Mouse (Mus musculus) heart, embryonic 12.5 days (tissue): Measurements from ENCODE around the gene Lgals12. TPM values are rescaled to one million over a fixed set of nuclear protein-coding genes. Genes with fewer than 3 reads are reported as not detected.

Experiments
- ATAC-seq: fragments of 200-750 bp; cut with Nextera tagmentation; 2 replicates; pipeline ENCODE4 v1.8.0; 2017; ENCODE audit warnings: moderate TSS enrichment, moderate library complexity; ENCODE audit not compliant: insufficient number of reproducible peaks, low FRiP score
- H3K27ac ChIP-seq: fragments of 300-500 bp; sonication (generic); 2 replicates; pipeline ENCODE4 v1.5.1; 2016; ENCODE audit warnings: mild to moderate bottlenecking, moderate library complexity; ENCODE audit not compliant: poor library complexity, severe bottlenecking
- H3K27me3 ChIP-seq: fragments of 300-500 bp; sonication (generic); replicated peaks from 2 replicates; pipeline ENCODE4 v1.6.1; 2016; ENCODE audit warnings: mild to moderate bottlenecking, moderate library complexity
- H3K36me3 ChIP-seq: fragments of 300-500 bp; sonication (generic); 2 replicates; pipeline ENCODE4 v1.6.1; 2016; ENCODE audit warnings: mild to moderate bottlenecking, moderate library complexity
- H3K4me1 ChIP-seq: fragments of 300-500 bp; sonication (generic); replicated peaks from 2 replicates; pipeline ENCODE4 v1.6.1; 2016; ENCODE audit warnings: mild to moderate bottlenecking
- H3K4me2 ChIP-seq: fragments of 300-500 bp; sonication (generic); 2 replicates; pipeline ENCODE4 v1.6.1; 2016; ENCODE audit warnings: mild to moderate bottlenecking, moderate library complexity
- H3K4me3 ChIP-seq: fragments of 300-500 bp; sonication (generic); 2 replicates; pipeline ENCODE4 v1.5.1; 2016; ENCODE audit warnings: mild to moderate bottlenecking
- H3K9ac ChIP-seq: fragments of 300-500 bp; sonication (generic); 2 replicates; pipeline ENCODE4 v1.6.1; 2016; ENCODE audit warnings: mild to moderate bottlenecking, moderate library complexity
- H3K9me3 ChIP-seq: fragments of 300-500 bp; sonication (generic); replicated peaks from 2 replicates; pipeline ENCODE4 v1.6.1; 2016; ENCODE audit warnings: mild to moderate bottlenecking, moderate library complexity
- WGBS: fragments of 180-500 bp; shearing (Covaris S2); methylation state at CpG from one replicate; pipeline ENCODE4 v1.1.7; 2016; 5-methylcytosine and 5-hydroxymethylcytosine counted together
- polyA plus RNA-seq: library from polyadenylated mRNA; unstranded; fragments of >200 nt; fragmentation: Nextera tagmentation; extraction: Ambion mirVana; gene quantifications from 2 replicates; pipeline ENCODE4 v1.2.1, GENCODE M21; 2016

Gene Lgals12
- polyA plus RNA-seq, 1 experiment from 2014 or later = 0.23 TPM

DNA sequence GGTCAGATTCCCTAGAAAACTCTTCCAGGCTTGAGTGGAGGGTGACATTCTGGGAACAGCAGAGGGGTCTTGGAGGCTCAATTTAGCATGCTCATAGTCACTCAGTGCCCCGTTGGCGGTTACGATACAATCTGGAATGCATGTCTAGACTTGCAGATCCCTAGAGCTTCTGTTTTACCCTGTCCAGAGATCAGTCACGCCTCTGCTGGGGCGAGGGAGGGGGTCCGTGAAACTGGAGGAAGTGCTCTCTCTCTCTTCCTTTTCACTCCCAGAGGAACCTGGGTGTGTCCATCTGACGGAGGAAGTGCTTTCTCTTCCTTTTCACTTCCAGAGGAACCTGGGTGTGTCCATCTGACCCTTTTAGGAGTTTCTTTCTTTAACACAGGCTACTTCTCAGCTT lies 23.9 kb downstream of the Lgals12 start:
- no peak overlapping the region for H3K9ac ChIP-seq
- H3K9me3 ChIP-seq = peaks cover 2% of the 10 kb centered on the region
- peak; percentile 44; the same call in 1 of the 2 replicates for ATAC-seq
- H3K4me3 ChIP-seq = no peak overlapping the region
- peaks cover 33% of the 10 kb centered on the region for H3K4me1 ChIP-seq
- WGBS = 26% methylated on average over 7 of the region's 7 CpGs
- peak overlapping the region; percentile 15; the same call in 1 of the 2 replicates for H3K4me2 ChIP-seq
- no peaks in the 10 kb centered on the region for H3K27me3 ChIP-seq
- H3K36me3 ChIP-seq = peaks cover 35% of the 10 kb centered on the region
- 0 out of 2 replicates have a peak overlapping the region, but pooled peaks have one; percentile 37 for H3K27ac ChIP-seq

DNA sequence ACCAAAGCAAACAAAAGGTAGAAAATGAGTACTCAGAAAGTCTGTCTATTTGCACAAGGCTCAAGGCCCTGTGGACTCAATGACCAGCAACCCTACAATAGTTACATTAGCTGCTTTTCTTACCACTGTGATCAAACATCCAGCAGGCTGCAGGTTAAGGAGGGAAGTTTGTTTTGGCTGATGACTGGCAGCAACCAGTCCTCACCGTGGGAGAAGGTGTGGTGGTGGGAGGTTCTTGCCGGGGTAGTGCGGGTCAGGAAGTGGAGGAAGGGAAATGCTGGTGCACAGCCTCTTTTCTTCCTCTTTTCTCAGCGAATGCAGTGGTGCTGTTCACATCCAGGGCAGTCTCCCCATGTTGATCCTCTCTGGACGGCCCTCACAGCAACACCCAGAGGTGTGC lies 26.0 kb downstream of the Lgals12 start:
- no peak overlapping the region for H3K9ac ChIP-seq
- peaks cover 32% of the 10 kb centered on the region for H3K4me1 ChIP-seq
- H3K4me2 ChIP-seq = no peak overlapping the region
- H3K4me3 ChIP-seq = no peak overlapping the region
- ATAC-seq = no peak
- H3K27me3 ChIP-seq = no peaks in the 10 kb centered on the region
- no peaks in the 10 kb centered on the region for H3K9me3 ChIP-seq
- peaks cover 25% of the 10 kb centered on the region for H3K36me3 ChIP-seq
- 55% methylated on average over 5 of the region's 5 CpGs for WGBS
- H3K27ac ChIP-seq = no peak overlapping the region

DNA sequence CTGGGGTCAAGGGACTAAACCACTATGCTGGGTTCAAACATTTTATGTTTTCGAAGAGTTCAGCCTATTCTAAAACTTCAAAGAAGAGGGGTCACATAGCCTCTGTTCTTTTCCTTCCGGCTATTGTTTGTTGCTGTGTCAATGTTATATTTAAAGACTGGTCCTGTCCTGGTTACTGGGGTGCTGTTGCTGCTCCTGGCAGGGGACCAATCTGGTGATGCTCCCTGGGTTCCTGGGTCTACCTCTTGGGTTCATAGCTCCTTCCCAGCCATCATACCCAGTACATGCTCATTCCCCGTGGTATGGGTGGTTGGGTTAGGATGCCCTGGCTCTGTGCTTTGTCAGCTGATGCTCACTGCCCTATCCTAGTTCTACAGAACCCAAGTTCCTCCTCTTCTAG lies 29.3 kb downstream of the Lgals12 start:
- no peak overlapping the region for H3K27ac ChIP-seq
- ATAC-seq = no peak
- no peak overlapping the region for H3K4me3 ChIP-seq
- 83% methylated on average over 3 of the region's 3 CpGs for WGBS
- no peaks in the 10 kb centered on the region for H3K9me3 ChIP-seq
- H3K27me3 ChIP-seq = no peaks in the 10 kb centered on the region
- H3K4me2 ChIP-seq = no peak overlapping the region
- no peak overlapping the region for H3K9ac ChIP-seq
- peaks cover 34% of the 10 kb centered on the region for H3K36me3 ChIP-seq
- H3K4me1 ChIP-seq = peaks cover 10% of the 10 kb centered on the region

DNA sequence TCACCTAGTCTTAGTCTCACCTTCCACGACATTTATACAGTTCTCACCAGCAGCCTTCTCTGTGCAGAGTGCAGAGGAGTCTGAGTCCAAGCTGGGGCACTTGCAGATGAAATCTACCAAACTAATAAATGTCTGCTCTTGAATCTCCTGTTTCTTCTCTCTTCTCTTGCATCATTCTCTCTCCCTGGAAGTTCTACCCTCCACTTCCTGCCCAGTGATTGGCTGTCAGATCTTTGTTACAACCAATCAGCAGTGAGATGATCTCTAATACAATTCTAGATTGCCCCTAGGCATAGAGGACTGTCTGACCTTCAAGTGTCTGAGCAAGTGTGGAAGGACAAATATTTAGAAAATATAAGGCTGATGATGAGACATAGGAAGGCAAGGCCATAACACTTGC lies 30.8 kb downstream of the Lgals12 start:
- no peaks in the 10 kb centered on the region for H3K9me3 ChIP-seq
- no peaks in the 10 kb centered on the region for H3K27me3 ChIP-seq
- H3K4me3 ChIP-seq = no peak overlapping the region
- 91% methylated on average over 1 of the region's 1 CpGs for WGBS
- no peak overlapping the region for H3K27ac ChIP-seq
- H3K36me3 ChIP-seq = peaks cover 34% of the 10 kb centered on the region
- H3K9ac ChIP-seq = no peak overlapping the region
- H3K4me1 ChIP-seq = peaks cover 7% of the 10 kb centered on the region; the same call in 1 of the 2 replicates
- no peak for ATAC-seq
- H3K4me2 ChIP-seq = no peak overlapping the region

DNA sequence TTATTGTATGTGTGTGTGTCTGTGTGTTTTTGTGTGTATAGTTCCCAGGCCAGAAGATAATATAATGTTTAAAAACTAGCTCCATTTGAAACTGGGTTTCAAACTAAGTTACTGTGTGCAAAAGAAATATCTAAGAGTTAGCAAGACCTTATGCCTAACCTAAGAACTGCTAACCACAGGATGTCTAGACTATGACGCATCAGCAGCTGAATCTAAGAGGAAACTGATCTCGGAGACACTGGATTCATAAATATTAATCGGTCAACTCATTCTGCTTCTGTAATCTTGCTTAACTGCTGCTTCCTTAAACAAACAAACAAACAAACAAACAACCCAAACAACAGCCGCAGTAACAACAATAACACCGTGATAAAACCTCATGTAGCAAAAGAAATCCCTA lies 37.3 kb downstream of the Lgals12 start:
- Histone ChIP-seq H3K4me1 (peaks cover 11% of the 10 kb centered on the region), H3K27me3 (no peaks in the 10 kb centered on the region), H3K36me3 (no peaks in the 10 kb centered on the region), H3K4me3 (no peak overlapping the region), H3K9ac (no peak overlapping the region), H3K27ac (no peak overlapping the region), H3K9me3 (no peaks in the 10 kb centered on the region), H3K4me2 (no peak overlapping the region)
- WGBS = 78% methylated on average over 5 of the region's 5 CpGs
- no peak for ATAC-seq

DNA sequence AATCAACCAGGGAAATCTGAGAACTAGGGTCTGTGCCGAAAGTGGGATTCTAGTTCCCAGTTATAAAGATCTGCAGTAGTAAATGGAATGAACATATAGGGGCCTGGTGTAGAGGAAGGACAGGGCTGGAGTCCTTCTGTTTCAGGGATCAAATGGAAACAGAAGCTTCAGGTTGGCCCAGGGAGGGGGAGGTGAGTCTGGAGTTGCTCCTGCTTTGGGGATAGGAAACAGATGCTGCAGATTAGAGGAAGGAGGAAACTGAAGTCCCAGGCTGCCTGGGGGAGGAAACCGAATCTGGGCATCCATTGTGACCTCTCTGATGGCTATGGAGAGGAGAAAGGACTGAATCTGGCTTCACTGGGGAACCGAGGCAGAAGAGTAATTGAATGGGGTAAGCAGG lies 38.6 kb downstream of the Lgals12 start:
- WGBS = 38% methylated on average over 3 of the region's 3 CpGs
- H3K9me3 ChIP-seq = no peaks in the 10 kb centered on the region
- no peak for ATAC-seq
- H3K4me3 ChIP-seq = no peak overlapping the region
- H3K4me2 ChIP-seq = no peak overlapping the region
- no peak overlapping the region for H3K27ac ChIP-seq
- H3K4me1 ChIP-seq = peaks cover 11% of the 10 kb centered on the region
- H3K36me3 ChIP-seq = no peaks in the 10 kb centered on the region
- no peaks in the 10 kb centered on the region for H3K27me3 ChIP-seq
- no peak overlapping the region for H3K9ac ChIP-seq

DNA sequence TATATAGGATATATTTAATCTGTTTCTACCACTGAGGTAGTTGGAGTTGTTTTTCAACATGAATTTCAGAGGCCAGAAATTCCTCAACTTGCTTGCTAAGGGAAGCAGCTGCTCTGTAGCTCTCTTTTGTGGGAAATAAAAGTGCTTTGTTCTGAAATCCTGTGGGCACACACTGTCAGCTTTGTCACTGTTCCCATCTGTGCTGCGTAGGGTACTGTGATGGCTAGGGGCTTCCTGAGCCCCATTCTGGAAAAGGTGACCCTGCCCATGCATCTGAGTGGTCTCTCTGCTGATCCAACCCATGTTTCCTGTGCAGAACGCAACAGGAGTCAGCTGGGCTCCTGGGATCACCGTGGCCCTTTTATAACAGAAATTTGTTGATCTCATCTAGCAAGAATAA lies 40.2 kb downstream of the Lgals12 start:
- no peak overlapping the region for H3K9ac ChIP-seq
- WGBS = 77% methylated on average over 3 of the region's 3 CpGs
- no peak for ATAC-seq

DNA sequence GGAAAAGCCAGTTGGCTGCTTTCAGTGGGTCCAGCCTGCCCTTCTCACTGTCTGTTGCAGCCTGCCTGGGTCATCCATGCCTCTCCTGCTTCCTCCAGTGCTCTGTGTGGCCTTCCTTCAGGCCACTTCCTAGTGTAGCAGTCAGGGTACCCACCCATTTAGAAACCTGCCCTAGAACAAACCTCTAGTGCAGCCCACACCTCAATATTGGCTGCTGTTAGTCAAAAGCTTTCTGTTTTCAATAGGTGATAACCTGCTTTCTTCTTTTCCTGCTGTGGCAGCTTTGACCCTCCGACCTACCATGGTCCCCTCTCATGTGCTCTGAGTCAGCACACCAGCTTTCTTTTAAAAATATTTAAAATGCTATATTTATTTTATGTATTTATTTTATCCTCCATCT lies 42.5 kb downstream of the Lgals12 start:
- Histone ChIP-seq H3K9me3 (no peaks in the 10 kb centered on the region), H3K4me2 (no peak overlapping the region)
- WGBS = 73% methylated on average over 1 of the region's 1 CpGs

More for the DNA sequence above, 40.2 kb downstream of the Lgals12 start:
- no peaks in the 10 kb centered on the region for H3K9me3 ChIP-seq
- no peak overlapping the region for H3K27ac ChIP-seq
- H3K4me2 ChIP-seq = no peak overlapping the region
- H3K4me3 ChIP-seq = no peak overlapping the region
- peaks cover 16% of the 10 kb centered on the region for H3K4me1 ChIP-seq
- no peaks in the 10 kb centered on the region for H3K27me3 ChIP-seq
- no peaks in the 10 kb centered on the region for H3K36me3 ChIP-seq

DNA sequence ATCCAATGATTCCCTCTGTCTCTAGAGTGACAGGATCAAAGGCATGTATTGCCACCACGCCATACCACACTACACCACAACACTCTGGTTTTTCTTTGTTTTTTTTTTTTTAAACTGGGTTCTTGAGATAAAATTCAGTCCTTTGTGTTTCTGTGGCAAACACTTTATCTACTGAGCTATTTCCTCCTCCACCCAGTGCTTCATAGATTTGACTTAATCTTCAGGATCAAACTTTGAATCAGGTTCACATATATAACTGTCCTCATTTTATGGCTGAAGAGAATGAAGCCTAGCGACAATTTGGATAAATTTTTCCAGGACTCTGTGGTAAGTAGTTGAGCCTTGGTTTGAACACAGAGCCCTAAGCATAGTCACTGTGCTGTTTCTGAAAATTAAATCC lies 43.3 kb downstream of the Lgals12 start:
- no peak for ATAC-seq
- H3K36me3 ChIP-seq = peaks cover 8% of the 10 kb centered on the region
- H3K27ac ChIP-seq = no peak overlapping the region
- 77% methylated on average over 2 of the region's 2 CpGs for WGBS
- H3K4me2 ChIP-seq = no peak overlapping the region
- no peaks in the 10 kb centered on the region for H3K9me3 ChIP-seq
- H3K4me3 ChIP-seq = no peak overlapping the region
- H3K27me3 ChIP-seq = no peaks in the 10 kb centered on the region
- no peak overlapping the region for H3K9ac ChIP-seq
- H3K4me1 ChIP-seq = peaks cover 30% of the 10 kb centered on the region

More for the DNA sequence above, 42.5 kb downstream of the Lgals12 start:
- H3K4me3 ChIP-seq = no peak overlapping the region
- no peak for ATAC-seq
- H3K27me3 ChIP-seq = no peaks in the 10 kb centered on the region
- no peak overlapping the region for H3K27ac ChIP-seq
- H3K36me3 ChIP-seq = peaks cover 5% of the 10 kb centered on the region
- H3K4me1 ChIP-seq = peaks cover 25% of the 10 kb centered on the region
- H3K9ac ChIP-seq = no peak overlapping the region

DNA sequence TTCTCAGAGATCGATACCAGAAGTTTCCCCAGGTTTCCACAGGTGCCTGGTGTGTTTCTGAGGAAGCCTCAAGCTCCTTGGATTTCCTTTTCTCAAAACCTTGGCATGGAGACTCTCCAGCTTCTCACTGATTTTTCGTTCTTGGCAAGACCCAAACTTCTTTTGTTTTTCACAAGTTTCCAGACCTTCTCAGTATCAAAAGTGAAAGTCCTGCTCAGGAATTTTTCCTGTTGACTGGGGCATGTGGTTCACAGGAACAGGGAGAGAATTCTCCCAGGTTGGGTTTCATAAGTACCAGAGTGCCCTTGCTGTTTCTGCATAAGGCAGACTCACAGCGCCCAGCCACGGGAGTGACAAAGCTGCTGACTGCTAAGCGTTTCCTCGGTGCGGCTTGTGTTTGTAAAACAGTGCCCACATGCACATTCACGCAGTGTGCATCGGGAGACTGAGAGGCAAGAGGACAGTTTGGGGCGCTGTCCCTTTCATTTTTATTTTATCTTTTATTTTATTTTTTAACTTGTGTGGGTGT lies 44.3 kb downstream of the Lgals12 start:
- no peak overlapping the region for H3K27ac ChIP-seq
- no peak overlapping the region for H3K9ac ChIP-seq
- H3K4me3 ChIP-seq = no peak overlapping the region
- no peaks in the 10 kb centered on the region for H3K27me3 ChIP-seq
- 75% methylated on average over 10 of the region's 10 CpGs for WGBS
- no peaks in the 10 kb centered on the region for H3K9me3 ChIP-seq
- H3K4me1 ChIP-seq = peaks cover 29% of the 10 kb centered on the region
- no peak overlapping the region for H3K4me2 ChIP-seq
- H3K36me3 ChIP-seq = peaks cover 8% of the 10 kb centered on the region
- no peak for ATAC-seq

DNA sequence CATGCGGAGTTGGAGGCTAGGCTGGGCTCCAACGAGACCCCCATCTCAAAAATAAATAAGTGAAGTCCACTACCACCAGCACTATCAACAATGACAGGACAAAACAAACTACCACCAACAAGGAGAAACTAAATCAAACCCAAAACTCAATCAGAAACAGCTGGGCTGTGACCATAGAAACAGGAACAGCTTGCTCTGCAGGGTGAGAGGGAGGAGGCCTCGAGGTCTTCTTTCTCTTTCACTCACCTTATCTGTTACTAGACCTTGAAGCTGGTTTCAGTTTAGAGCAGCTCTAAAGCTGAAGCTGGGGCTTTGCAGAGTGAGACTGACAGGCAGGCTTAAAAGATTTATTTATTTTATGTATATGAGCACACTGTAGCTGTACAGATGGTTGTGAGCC lies 45.5 kb downstream of the Lgals12 start:
- no peaks in the 10 kb centered on the region for H3K27me3 ChIP-seq
- H3K27ac ChIP-seq = no peak overlapping the region
- H3K9ac ChIP-seq = no peak overlapping the region
- H3K4me3 ChIP-seq = no peak overlapping the region
- no peaks in the 10 kb centered on the region for H3K9me3 ChIP-seq
- no peak overlapping the region for H3K4me2 ChIP-seq
- 58% methylated on average over 3 of the region's 3 CpGs for WGBS
- H3K4me1 ChIP-seq = peaks cover 28% of the 10 kb centered on the region
- H3K36me3 ChIP-seq = peaks cover 8% of the 10 kb centered on the region
- no peak for ATAC-seq

DNA sequence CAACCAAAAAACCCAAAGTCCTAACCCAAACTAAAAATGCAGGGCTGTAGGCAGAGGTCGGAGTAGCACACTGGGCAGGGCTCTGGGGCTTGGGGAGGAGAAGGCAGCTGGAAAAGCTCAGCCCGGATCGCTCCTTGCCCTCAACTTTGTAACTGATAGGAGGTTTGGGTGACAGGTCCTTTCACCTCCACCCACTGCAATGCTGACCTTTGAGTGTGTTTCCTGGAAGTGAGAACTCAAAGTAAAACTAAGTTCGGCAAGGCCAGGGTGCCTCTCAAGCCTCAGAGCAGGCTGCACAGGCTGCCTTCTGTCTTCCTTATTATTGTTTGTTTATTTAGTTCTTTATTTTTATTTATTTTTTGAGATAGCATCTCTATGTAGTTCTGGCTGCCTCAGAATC lies 47.0 kb downstream of the Lgals12 start:
- no peaks in the 10 kb centered on the region for H3K9me3 ChIP-seq
- no peaks in the 10 kb centered on the region for H3K27me3 ChIP-seq
- H3K9ac ChIP-seq = no peak overlapping the region
- ATAC-seq = no peak
- 36% methylated on average over 4 of the region's 4 CpGs for WGBS
- H3K4me2 ChIP-seq = no peak overlapping the region
- no peak overlapping the region for H3K4me3 ChIP-seq
- no peak overlapping the region for H3K27ac ChIP-seq
- peaks cover 28% of the 10 kb centered on the region for H3K4me1 ChIP-seq
- H3K36me3 ChIP-seq = peaks cover 8% of the 10 kb centered on the region
